Mouse (Mus musculus) CH12.LX (cell line): ENCODE results near the gene Zbtb38. TPM values are rescaled to one million over a fixed set of nuclear protein-coding genes. Genes with fewer than 3 reads are reported as not detected.

ENCODE experiments used
- DNase-seq: peaks from one replicate; pipeline ENCODE4 v3.0.0-alpha.2; 2013; ENCODE audit errors: extremely low read depth
- H3K27ac ChIP-seq: 2 replicates; pipeline ENCODE4 v1.5.1; 2012; ENCODE audit warnings: low read depth, mild to moderate bottlenecking, control low read depth, moderate library complexity; ENCODE audit not compliant: insufficient read depth
- H3K27me3 ChIP-seq: replicated peaks from 2 replicates; pipeline ENCODE3; 2012; ENCODE audit warnings: inconsistent platforms
- H3K36me3 ChIP-seq, 2 experiments: replicated peaks in 1 of 2; 2 replicates each; pipeline versions ENCODE3 to v1.6.1; 2012; ENCODE audit warnings: inconsistent platforms in 1 of 2, low read length in 1 of 2, mild to moderate bottlenecking in 1 of 2, mixed read lengths in 1 of 2, moderate library complexity in 1 of 2; ENCODE audit not compliant: control insufficient read depth in 1 of 2, insufficient read depth in 1 of 2
- H3K4me1 ChIP-seq, 2 experiments: 2 replicates each; pipeline ENCODE4 v1.6.1; 2012; ENCODE audit warnings: inconsistent platforms in 1 of 2, moderate library complexity in 1 of 2; ENCODE audit not compliant: insufficient read depth in 2 of 2, control insufficient read depth in 1 of 2
- H3K4me2 ChIP-seq: 2 replicates; pipeline ENCODE4 v1.6.1; 2012; ENCODE audit warnings: low read depth, mild to moderate bottlenecking, control low read depth; ENCODE audit not compliant: poor library complexity, insufficient read depth, severe bottlenecking
- H3K4me3 ChIP-seq, 3 experiments: fragments of 150-350 bp in 1 of 3; sonication (generic) in 1 of 3; replicated peaks in 1 of 3; 2 replicates each; pipeline versions ENCODE3 to v1.5.1; 2011 to 2012; ENCODE audit warnings: low read depth in 2 of 3, low read length in 2 of 3, mild to moderate bottlenecking in 2 of 3, moderate library complexity in 2 of 3, control low read depth in 1 of 3, improper control_type of control experiment in 1 of 3, inconsistent platforms in 1 of 3, mixed read lengths in 1 of 3; ENCODE audit not compliant: poor library complexity in 1 of 3
- H3K79me2 ChIP-seq: replicated peaks from 2 replicates; pipeline ENCODE4 v1.6.1; 2012; ENCODE audit warnings: mild to moderate bottlenecking, moderate library complexity; ENCODE audit not compliant: control insufficient read depth, poor library complexity, insufficient read depth, severe bottlenecking; ENCODE audit errors: extremely low read depth
- H3K9ac ChIP-seq: 2 replicates; pipeline ENCODE4 v1.6.1; 2012; ENCODE audit warnings: low read depth, mild to moderate bottlenecking, control low read depth, moderate library complexity; ENCODE audit not compliant: insufficient read depth
- H3K9me3 ChIP-seq: replicated peaks from 2 replicates; pipeline ENCODE3; 2012; ENCODE audit warnings: low read length, inconsistent platforms, mixed read lengths
- CHD1 ChIP-seq: IDR thresholded peaks from 2 replicates; pipeline ENCODE4 v1.6.1; 2012; ENCODE audit warnings: low read depth, low read length, improper control_type of control experiment, inconsistent platforms
- CTCF ChIP-seq, 2 experiments: IDR thresholded peaks in 1 of 2; conservative IDR thresholded peaks in 1 of 2; 2 replicates each; pipeline ENCODE4 v1.5.1; 2011 to 2012; ENCODE audit warnings: low read depth in 2 of 2, low read length in 2 of 2, improper control_type of control experiment in 1 of 2, inconsistent platforms in 1 of 2, mild to moderate bottlenecking in 1 of 2, moderate library complexity in 1 of 2
- ETS1 ChIP-seq: conservative IDR thresholded peaks from 2 replicates; pipeline ENCODE4 v1.6.1; 2012; ENCODE audit warnings: low read depth, mild to moderate bottlenecking, inconsistent platforms, low read length, improper control_type of control experiment, moderate library complexity
- GABPA ChIP-seq: IDR thresholded peaks from 2 replicates; pipeline ENCODE4 v1.6.1; 2012; ENCODE audit warnings: low read depth, low read length, improper control_type of control experiment, inconsistent platforms; ENCODE audit not compliant: insufficient replicate concordance
- JUN ChIP-seq: IDR thresholded peaks from 2 replicates; pipeline ENCODE4 v1.6.1; 2011; ENCODE audit warnings: low read depth, mild to moderate bottlenecking, low read length, improper control_type of control experiment, moderate library complexity; ENCODE audit not compliant: insufficient read depth
- JUND ChIP-seq: conservative IDR thresholded peaks from 2 replicates; pipeline ENCODE4 v1.6.1; 2011; ENCODE audit warnings: low read depth, low read length, improper control_type of control experiment
- KAT2A ChIP-seq: IDR thresholded peaks from 2 replicates; pipeline ENCODE4 v1.6.1; 2012; ENCODE audit warnings: low read length, improper control_type of control experiment, inconsistent platforms; ENCODE audit not compliant: insufficient replicate concordance
- MYC ChIP-seq: IDR thresholded peaks from 2 replicates; pipeline ENCODE4 v1.6.1; 2011; ENCODE audit warnings: low read depth, mild to moderate bottlenecking, improper control_type of control experiment, low read length
- PAX5 ChIP-seq: IDR thresholded peaks from 2 replicates; pipeline ENCODE4 v1.6.1; 2012; ENCODE audit warnings: low read length, inconsistent platforms, mixed read lengths
- POLR2AphosphoS2 ChIP-seq: IDR thresholded peaks from 2 replicates; pipeline ENCODE4 v1.6.1; 2011; ENCODE audit warnings: low read depth, low read length, improper control_type of control experiment
- RAD21 ChIP-seq: IDR thresholded peaks from 2 replicates; pipeline ENCODE4 v1.6.1; 2011; ENCODE audit warnings: low read depth, mild to moderate bottlenecking, low read length, improper control_type of control experiment, moderate library complexity
- USF2 ChIP-seq: conservative IDR thresholded peaks from 2 replicates; pipeline ENCODE4 v1.6.1; 2011; ENCODE audit warnings: low read depth, low read length, improper control_type of control experiment
- ZNF384 ChIP-seq: IDR thresholded peaks from 2 replicates; pipeline ENCODE4 v1.6.1; 2012; ENCODE audit warnings: low read depth, low read length, improper control_type of control experiment, inconsistent platforms
- dilution Hi-C: fragments of 300-500 bp; cut with MboI; formaldehyde crosslinking; loops from 2 replicates; pipeline ENCODE4 v1.14.3; 2020; ENCODE audit warnings: low sequenced_read_pairs; ENCODE audit not compliant: extremely low pct_unique_long_range_greater_than_20kb, extremely low pct_ligation_motif_present
- in situ Hi-C: fragments of 300-500 bp; cut with MboI; formaldehyde crosslinking; loops from 3 replicates; pipeline ENCODE4 v1.14.3; 2019; ENCODE audit warnings: low sequenced_read_pairs, low pct_ligation_motif_present, low pct_unique_long_range_greater_than_20kb, mixed read lengths
- polyA plus RNA-seq: library from polyadenylated mRNA; unstranded; fragments of >175 nt; gene quantifications from 2 replicates; pipeline ENCODE4 v1.2.1, GENCODE M21; 2012; ENCODE audit warnings: low read depth; ENCODE audit not compliant: insufficient read length
- total RNA-seq, 2 experiments: library from RNA; depleted of rRNA; stranded (reverse); fragments of 300-350 nt in 1 of 2; fragments of >200 nt in 1 of 2; gene quantifications; 2 replicates each; pipeline ENCODE4 v1.2.3; 2012 to 2014

The Zbtb38 gene
- total and polyA plus RNA-seq, 3 experiments, result 51.7 to 102 (median 68.8) TPM

DNA sequence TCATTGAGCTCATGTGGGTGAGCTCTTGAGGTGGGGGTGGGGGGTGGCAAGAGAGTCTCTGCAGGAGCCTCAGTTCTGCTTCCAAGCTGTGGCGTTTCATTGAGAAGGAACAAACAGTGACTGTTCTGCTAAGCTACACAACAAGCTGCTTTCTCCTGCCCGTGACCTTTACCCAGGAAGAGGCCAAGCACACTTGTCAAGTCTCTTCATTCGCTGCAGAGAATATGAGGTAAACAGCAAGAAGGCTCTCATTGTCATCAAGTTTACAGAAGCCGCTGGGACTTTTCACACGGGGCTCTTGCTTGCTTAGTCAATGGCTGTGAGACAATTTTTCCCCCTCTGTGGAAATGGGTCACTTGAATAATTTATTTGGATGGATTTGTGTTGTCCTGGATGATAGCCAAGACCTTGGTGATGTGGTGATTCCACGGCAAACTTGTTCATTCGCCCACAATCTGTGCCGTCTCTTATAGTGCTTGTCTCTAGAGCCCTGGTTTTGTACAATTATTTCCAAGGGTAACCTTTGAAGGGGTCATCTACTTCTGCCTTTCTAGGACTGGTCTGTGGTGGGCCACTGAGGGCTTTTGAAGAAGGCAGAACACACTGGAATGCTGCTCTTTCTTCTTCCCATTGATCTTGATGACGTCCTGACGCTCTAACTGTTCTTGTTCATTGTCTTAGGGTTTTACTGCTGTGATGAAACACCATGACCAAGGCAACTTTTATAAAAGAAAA is 92.0 kb downstream of the Zbtb38 start:
- no peak for DNase-seq
- H3K27me3 ChIP-seq, result no peaks in the 10 kb centered on the region
- TF ChIP-seq ETS1 (no peak), USF2 (no peak), PAX5 (no peak), RAD21 (no peak), MYC (no peak), CTCF (conservative IDR thresholded peaks at IDR 0.05 in 1 of 2, IDR thresholded peaks at IDR 0.05 in 1 of 2; ENCODE audit: low read depth in 2 of 2, low read length in 2 of 2) (no peak), KAT2A (no peak)
- H3K9me3 ChIP-seq, result peaks cover 5% of the 10 kb centered on the region
- dilution Hi-C loops, result no loop called here
- H3K9ac ChIP-seq, result no peak overlapping the region
- in situ Hi-C loops, result no loop called here
- no peaks in the 10 kb centered on the region for H3K36me3 ChIP-seq
- H3K4me3 ChIP-seq, result no peak overlapping the region
- no peaks in the 10 kb centered on the region for H3K79me2 ChIP-seq
- H3K4me2 ChIP-seq, result no peak overlapping the region
- peaks cover 0 to 6% of the 10 kb centered on the region in 2 experiments; a peak in 2 of 4 replicates for H3K4me1 ChIP-seq
- H3K27ac ChIP-seq, result no peak overlapping the region

DNA sequence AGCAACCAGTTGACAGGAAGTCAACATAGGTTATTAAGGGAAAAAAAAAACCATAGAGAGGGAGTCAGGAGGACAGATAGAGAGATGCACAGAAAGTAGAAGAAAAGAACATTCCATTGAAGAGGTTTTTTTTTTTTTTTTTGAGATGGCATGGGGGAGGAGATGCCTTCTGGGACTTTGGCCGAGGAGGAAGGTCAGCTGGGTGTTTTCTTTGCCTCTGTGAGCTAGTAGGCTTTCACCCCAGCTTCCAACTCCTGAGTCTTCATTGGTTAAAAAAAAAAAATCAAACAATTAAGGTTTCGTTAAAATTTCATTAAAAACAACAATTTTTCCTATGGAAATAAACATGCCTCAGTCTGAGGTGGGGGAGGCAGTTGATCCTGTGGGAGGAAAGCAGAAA is 92.8 kb downstream of the Zbtb38 start:
- no peaks in the 10 kb centered on the region for H3K36me3 ChIP-seq
- H3K9me3 ChIP-seq, result peaks cover 5% of the 10 kb centered on the region
- TF ChIP-seq GABPA, result no peak
- no peak for TF ChIP-seq USF2
- no peak for TF ChIP-seq CHD1
- no peak for TF ChIP-seq JUND
- TF ChIP-seq JUN, result no peak
- no peak for TF ChIP-seq ZNF384
- no peak overlapping the region for H3K9ac ChIP-seq
- no peak overlapping the region for H3K27ac ChIP-seq
- no peak overlapping the region for H3K4me2 ChIP-seq
- dilution Hi-C loops (no loop called here), in situ Hi-C loops (no loop called here)
- H3K4me1 ChIP-seq, result peaks cover 0 to 6% of the 10 kb centered on the region in 2 experiments; a peak in 2 of 4 replicates
- no peak for DNase-seq
- no peaks in the 10 kb centered on the region for H3K27me3 ChIP-seq
- no peak overlapping the region for H3K4me3 ChIP-seq
- H3K79me2 ChIP-seq, result no peaks in the 10 kb centered on the region

DNA sequence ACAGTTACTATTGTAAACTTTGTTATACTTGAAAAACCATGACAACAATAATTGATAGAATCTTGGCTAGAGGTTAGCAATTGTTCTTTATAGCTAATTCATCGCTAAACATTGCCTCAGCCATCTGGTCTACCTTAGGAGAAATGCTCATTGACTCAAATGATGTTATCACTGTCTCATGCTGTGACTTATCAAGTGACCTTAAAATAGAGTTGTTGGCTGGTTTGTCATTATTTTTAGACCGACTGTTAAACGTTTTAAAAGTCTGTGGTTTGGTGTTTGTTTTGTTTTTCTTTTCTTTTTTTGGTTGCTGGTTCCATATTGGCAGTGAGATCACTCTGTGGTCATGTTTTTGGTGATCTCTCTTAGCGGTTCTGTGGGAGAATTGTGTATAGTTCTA is 99.1 kb downstream of the Zbtb38 start:
- DNase-seq, result no peak
- Histone ChIP-seq H3K4me2 (no peak overlapping the region), H3K9me3 (no peaks in the 10 kb centered on the region), H3K27ac (no peak overlapping the region), H3K36me3 (no peaks in the 10 kb centered on the region), H3K4me3 (no peak overlapping the region), H3K9ac (no peak overlapping the region), H3K79me2 (no peaks in the 10 kb centered on the region), H3K4me1 (peaks cover 11% of the 10 kb centered on the region in 2 experiments), H3K27me3 (no peaks in the 10 kb centered on the region)
- TF ChIP-seq POLR2AphosphoS2 (no peak), JUND (no peak), PAX5 (no peak), MYC (no peak), GABPA (no peak)
- dilution Hi-C loops (no loop called here), in situ Hi-C loops (loop anchor here (5.0 kb wide), 1 partner anchor 76 kb away; no protein-coding TSS in a partner anchor)
